Mouse (Mus musculus): Measurements from ENCODE around the gene Pelp1. TPM values are rescaled to one million over a fixed set of nuclear protein-coding genes. Genes with fewer than 3 reads are reported as not detected.

Pelp1 gene
- 26.5 TPM for polyA plus RNA-seq (2012; fragmentation: generic; extraction: Trizol)

DNA sequence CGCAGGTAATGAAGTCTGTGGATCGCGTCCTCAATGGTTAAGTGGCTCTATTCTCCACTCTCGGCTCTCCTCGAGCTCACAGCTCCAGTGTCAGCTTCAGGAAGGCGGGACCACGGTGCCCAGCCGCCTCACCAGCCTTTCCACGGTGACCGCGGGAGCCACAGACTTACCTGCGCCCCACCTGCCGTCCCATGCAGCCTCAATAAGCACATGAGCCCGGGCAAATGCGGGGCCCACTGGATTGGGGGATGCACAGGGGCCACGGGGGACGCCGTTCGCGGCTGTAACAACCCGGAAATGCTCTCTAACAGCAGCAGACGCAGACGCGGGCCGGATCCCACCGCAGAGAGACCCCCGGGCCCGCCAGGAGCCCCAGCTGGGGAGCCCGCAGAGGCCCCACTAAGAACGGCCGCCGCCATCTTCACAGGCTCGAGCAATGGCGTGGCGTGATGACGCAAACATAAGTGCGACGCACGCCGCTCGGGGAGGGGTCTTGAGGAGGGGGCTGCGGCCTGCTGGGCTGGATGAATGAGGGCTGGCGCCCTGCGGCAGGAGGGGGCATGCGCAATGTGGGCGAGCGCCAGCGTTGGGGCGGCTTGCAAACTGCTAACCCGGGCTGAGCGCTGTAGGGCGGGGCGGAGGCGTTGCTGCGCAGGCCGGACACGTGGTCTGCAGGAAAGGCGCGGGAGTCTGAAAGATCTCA, at the start of gene Pelp1:
TSS of gene Pelp1 (minus strand) at position 438 of the 703 bp plus-strand sequence.
- TF ChIP-seq POLR2A (IDR thresholded peaks at IDR 0.05; ENCODE audit: insufficient read length, low read depth) (peak; percentile 70), MYOD1 (IDR thresholded peaks at IDR 0.05; ENCODE audit: control insufficient read depth in 1 of 3, insufficient read length in 2 of 3, low read depth in 2 of 3) (peak in 1 of 3 experiments; percentile 30), SRF (IDR thresholded peaks at IDR 0.05; ENCODE audit: control insufficient read depth, insufficient read length, low read depth) (peak; percentile 84), CEBPB (IDR thresholded peaks at IDR 0.05; ENCODE audit: insufficient read depth, poor library complexity, severe bottlenecking) (no peak), MAX (IDR thresholded peaks at IDR 0.05; ENCODE audit: low read depth) (peak; percentile 38), TCF12 (IDR thresholded peaks at IDR 0.05; ENCODE audit: insufficient read depth, poor library complexity, severe bottlenecking) (no peak), E2F4 (IDR thresholded peaks at IDR 0.05; ENCODE audit: insufficient read depth) (peak; percentile 85), REST (IDR thresholded peaks at IDR 0.05; ENCODE audit: insufficient read depth, insufficient read length) (no peak), MYOG (IDR thresholded peaks at IDR 0.05; ENCODE audit: control insufficient read depth in 1 of 3, insufficient read depth in 1 of 3, insufficient read length in 2 of 3, low read depth in 2 of 3) (no peak), USF1 (IDR thresholded peaks at IDR 0.05; ENCODE audit: low read depth) (peak; percentile 93), POLR2AphosphoS2 (IDR thresholded peaks at IDR 0.05; ENCODE audit: insufficient read length, low read depth) (no peak), TCF3 (IDR thresholded peaks at IDR 0.05; ENCODE audit: insufficient read length, low read depth) (no peak)
- no peaks in the 10 kb centered on the region for H3K36me3 ChIP-seq (ENCODE audit: control insufficient read depth, insufficient read depth)
- no peaks in the 10 kb centered on the region for H3K27me3 ChIP-seq (ENCODE audit: control insufficient read depth, insufficient read depth, insufficient read length)
- peaks cover 35% of the 10 kb centered on the region for H3K79me2 ChIP-seq (ENCODE audit: control insufficient read depth, insufficient read depth)
- peak within 1 kb of the TSS; percentile 68 for H3K4me3 ChIP-seq
- H3ac ChIP-seq (ENCODE audit: control insufficient read depth, insufficient read length), result peak within 1 kb of the TSS; percentile 43
- H3K4me2 ChIP-seq (ENCODE audit: low read depth), result peak within 1 kb of the TSS; percentile 93

DNA sequence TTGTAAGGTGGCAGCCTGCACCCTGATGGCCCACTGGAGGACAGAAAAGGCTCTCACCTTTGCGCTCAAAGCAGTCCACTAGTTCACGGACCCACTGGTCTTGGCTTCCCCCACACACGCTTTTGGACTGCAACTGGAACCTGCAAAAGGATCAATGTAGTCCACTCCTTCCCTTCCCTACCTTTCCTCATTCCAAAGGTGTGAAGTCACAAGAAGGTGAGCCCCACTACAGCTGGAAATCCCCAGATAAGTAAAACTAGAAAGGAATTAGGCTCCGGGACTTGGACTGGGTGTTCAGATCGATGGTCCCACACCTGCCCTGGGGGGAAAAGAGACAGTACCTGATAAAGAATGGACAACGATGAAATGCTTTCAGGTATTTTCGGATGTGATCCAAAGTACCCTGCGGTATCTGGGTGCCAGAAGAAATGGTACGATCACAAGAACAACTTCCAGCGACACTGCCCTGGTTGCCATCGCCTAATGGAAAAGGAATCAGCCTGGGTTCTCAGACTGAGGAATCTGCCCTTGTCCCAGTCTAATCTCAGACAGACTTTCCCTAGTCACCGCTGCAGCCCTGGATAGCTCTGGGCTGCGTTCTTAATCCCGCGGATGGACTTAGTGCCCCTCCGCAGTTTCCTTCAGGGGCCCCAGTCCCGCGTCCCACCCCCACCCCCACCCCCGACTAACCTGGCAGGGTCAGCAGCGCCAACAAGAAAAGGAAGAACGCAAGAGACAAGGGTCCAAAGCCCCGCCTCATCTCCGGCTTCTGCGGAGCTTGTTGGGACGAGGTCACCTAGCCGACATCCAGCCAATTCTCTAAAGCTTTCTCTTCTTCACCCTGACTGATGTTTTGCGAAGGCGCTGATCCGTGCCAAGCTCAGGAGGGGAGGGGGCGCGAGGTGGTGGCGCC, 49.1 kb upstream of the Pelp1 start, which contains the start of gene Zmynd15:
TSS of gene Zmynd15 (plus strand) at position 746 of the 913 bp plus-strand sequence.
- no peaks in the 10 kb centered on the region for H3K79me2 ChIP-seq (ENCODE audit: control insufficient read depth, insufficient read depth)
- no peak within 1 kb of the TSS for H3ac ChIP-seq (ENCODE audit: control insufficient read depth, insufficient read length)
- peak within 1 kb of the TSS; percentile 9 for H3K4me2 ChIP-seq (ENCODE audit: low read depth)
- peaks cover 3% of the 10 kb centered on the region for H3K27me3 ChIP-seq (ENCODE audit: control insufficient read depth, insufficient read depth, insufficient read length)
- no peaks in the 10 kb centered on the region for H3K36me3 ChIP-seq (ENCODE audit: control insufficient read depth, insufficient read depth)
- H3K4me3 ChIP-seq, result no peak within 1 kb of the TSS
- TF ChIP-seq CEBPB (IDR thresholded peaks at IDR 0.05; ENCODE audit: insufficient read depth, poor library complexity, severe bottlenecking), result no peak
- TF ChIP-seq TCF3 (IDR thresholded peaks at IDR 0.05; ENCODE audit: insufficient read length, low read depth), result no peak
- TF ChIP-seq MYOD1 (IDR thresholded peaks at IDR 0.05; ENCODE audit: control insufficient read depth in 1 of 3, insufficient read length in 2 of 3, low read depth in 2 of 3), result no peak
- TF ChIP-seq MYOG (IDR thresholded peaks at IDR 0.05; ENCODE audit: control insufficient read depth in 1 of 3, insufficient read depth in 1 of 3, insufficient read length in 2 of 3, low read depth in 2 of 3), result no peak
- TF ChIP-seq POLR2AphosphoS2 (IDR thresholded peaks at IDR 0.05; ENCODE audit: insufficient read length, low read depth), result no peak
- TF ChIP-seq TCF12 (IDR thresholded peaks at IDR 0.05; ENCODE audit: insufficient read depth, poor library complexity, severe bottlenecking), result no peak
- no peak for TF ChIP-seq MAX (IDR thresholded peaks at IDR 0.05; ENCODE audit: low read depth)
- TF ChIP-seq SRF (IDR thresholded peaks at IDR 0.05; ENCODE audit: control insufficient read depth, insufficient read length, low read depth), result no peak
- TF ChIP-seq E2F4 (IDR thresholded peaks at IDR 0.05; ENCODE audit: insufficient read depth), result no peak
- no peak for TF ChIP-seq USF1 (IDR thresholded peaks at IDR 0.05; ENCODE audit: low read depth)
- TF ChIP-seq REST (IDR thresholded peaks at IDR 0.05; ENCODE audit: insufficient read depth, insufficient read length), result no peak
- no peak for TF ChIP-seq POLR2A (IDR thresholded peaks at IDR 0.05; ENCODE audit: insufficient read length, low read depth)

DNA sequence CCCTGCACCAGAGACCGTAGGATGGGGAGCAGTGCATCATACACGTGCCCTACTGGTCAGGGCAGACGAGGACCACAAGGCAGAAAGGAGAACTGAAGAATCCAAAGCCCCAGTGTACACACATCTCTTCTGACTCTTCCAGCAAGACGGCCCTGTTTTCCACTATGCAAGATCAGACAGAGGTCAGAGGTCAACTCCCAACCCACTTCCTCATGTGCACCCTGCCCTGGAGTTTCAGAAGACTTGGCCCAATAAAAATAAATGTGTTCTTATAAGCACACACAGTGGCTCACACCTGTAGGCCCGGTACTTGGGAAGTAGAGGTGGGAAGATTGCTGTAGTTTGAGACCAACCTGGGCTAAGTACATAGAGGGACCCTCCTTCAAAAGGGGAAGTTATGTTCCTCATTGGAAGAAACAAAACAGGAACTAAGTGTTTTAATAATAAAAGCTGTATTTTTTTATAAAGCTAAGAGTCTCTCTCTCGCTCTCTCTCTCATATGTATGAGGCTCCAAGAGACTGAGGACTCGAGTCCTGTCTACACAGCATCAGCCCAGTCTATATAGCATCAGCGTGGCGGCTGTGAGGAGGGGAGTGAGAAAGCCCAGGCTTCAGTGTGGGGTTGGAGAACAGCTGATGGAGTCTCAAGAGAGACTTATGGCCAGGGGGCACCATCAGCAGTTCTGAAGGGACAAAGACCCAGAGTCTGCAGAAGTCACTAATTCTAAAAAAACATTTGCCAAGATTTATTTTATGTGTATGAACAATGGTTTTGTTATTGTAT, 43.6 kb upstream of the Pelp1 start:
- Histone ChIP-seq H3K4me3 (no peak overlapping the region), H3K79me2 (ENCODE audit: control insufficient read depth, insufficient read depth) (peaks cover 11% of the 10 kb centered on the region), H3K27me3 (ENCODE audit: control insufficient read depth, insufficient read depth, insufficient read length) (no peaks in the 10 kb centered on the region), H3K4me2 (ENCODE audit: low read depth) (no peak overlapping the region), H3K36me3 (ENCODE audit: control insufficient read depth, insufficient read depth) (no peaks in the 10 kb centered on the region), H3ac (ENCODE audit: control insufficient read depth, insufficient read length) (no peak overlapping the region)
- TF ChIP-seq TCF12 (IDR thresholded peaks at IDR 0.05; ENCODE audit: insufficient read depth, poor library complexity, severe bottlenecking) (no peak), USF1 (IDR thresholded peaks at IDR 0.05; ENCODE audit: low read depth) (no peak)

DNA sequence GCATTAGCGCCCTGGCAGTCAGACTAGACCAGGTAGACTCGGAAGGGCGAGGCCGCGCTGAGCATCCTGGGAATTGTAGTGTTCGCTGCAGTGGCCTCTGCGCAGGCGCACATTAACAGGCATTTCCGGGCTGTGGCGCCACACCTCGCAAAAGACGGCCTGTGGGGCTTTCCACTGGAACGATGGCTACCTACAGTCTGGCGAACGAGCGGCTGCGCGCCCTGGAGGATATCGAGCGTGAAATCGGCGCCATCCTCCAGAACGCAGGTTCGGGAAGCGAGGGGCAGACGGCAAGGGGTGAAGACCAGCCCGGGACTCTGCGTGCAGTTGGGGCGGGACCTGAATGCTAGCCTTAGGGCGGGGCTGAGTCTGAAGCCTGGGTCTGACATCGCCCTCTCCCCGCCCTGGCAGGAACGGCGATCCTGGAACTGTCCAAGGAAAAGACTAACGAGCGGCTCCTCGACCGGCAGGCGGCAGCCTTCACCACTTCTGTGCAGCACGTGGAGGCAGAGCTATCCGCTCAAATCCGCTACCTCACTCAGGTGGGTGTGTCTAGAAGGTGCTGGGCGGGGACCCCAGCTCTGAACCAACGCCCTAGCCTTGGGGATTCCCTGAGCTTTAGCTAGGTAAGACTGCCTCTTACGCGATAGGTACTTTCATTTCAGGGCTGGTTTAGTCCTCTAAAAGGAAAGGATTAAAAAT, 42.1 kb upstream of the Pelp1 start, which contains the start of gene Med11:
TSS of gene Med11 (plus strand) at position 123 of the 702 bp plus-strand sequence.
- no peaks in the 10 kb centered on the region for H3K27me3 ChIP-seq (ENCODE audit: control insufficient read depth, insufficient read depth, insufficient read length)
- peak within 1 kb of the TSS; percentile 98 for H3K4me2 ChIP-seq (ENCODE audit: low read depth)
- no peak for TF ChIP-seq SRF (IDR thresholded peaks at IDR 0.05; ENCODE audit: control insufficient read depth, insufficient read length, low read depth)
- no peak for TF ChIP-seq CEBPB (IDR thresholded peaks at IDR 0.05; ENCODE audit: insufficient read depth, poor library complexity, severe bottlenecking)
- TF ChIP-seq REST (IDR thresholded peaks at IDR 0.05; ENCODE audit: insufficient read depth, insufficient read length), result no peak
- TF ChIP-seq TCF3 (IDR thresholded peaks at IDR 0.05; ENCODE audit: insufficient read length, low read depth), result no peak
- TF ChIP-seq POLR2A (IDR thresholded peaks at IDR 0.05; ENCODE audit: insufficient read length, low read depth), result peak; percentile 69
- no peak for TF ChIP-seq MYOD1 (IDR thresholded peaks at IDR 0.05; ENCODE audit: control insufficient read depth in 1 of 3, insufficient read length in 2 of 3, low read depth in 2 of 3)
- no peak for TF ChIP-seq TCF12 (IDR thresholded peaks at IDR 0.05; ENCODE audit: insufficient read depth, poor library complexity, severe bottlenecking)
- peak; percentile 88 for TF ChIP-seq POLR2AphosphoS2 (IDR thresholded peaks at IDR 0.05; ENCODE audit: insufficient read length, low read depth)
- TF ChIP-seq USF1 (IDR thresholded peaks at IDR 0.05; ENCODE audit: low read depth), result peak; percentile 60
- TF ChIP-seq E2F4 (IDR thresholded peaks at IDR 0.05; ENCODE audit: insufficient read depth), result no peak
- peak; percentile 75 for TF ChIP-seq MAX (IDR thresholded peaks at IDR 0.05; ENCODE audit: low read depth)
- TF ChIP-seq MYOG (IDR thresholded peaks at IDR 0.05; ENCODE audit: control insufficient read depth in 1 of 3, insufficient read depth in 1 of 3, insufficient read length in 2 of 3, low read depth in 2 of 3), result no peak
- H3K4me3 ChIP-seq, result peak within 1 kb of the TSS; percentile 48
- H3K79me2 ChIP-seq (ENCODE audit: control insufficient read depth, insufficient read depth), result peaks cover 11% of the 10 kb centered on the region
- H3K36me3 ChIP-seq (ENCODE audit: control insufficient read depth, insufficient read depth), result no peaks in the 10 kb centered on the region
- peak within 1 kb of the TSS; percentile 45 for H3ac ChIP-seq (ENCODE audit: control insufficient read depth, insufficient read length)

Measured in myocyte (in vitro differentiated cells).